Mouse (Mus musculus) cerebellum, adult 2 months (tissue): ENCODE data around the gene Ugt1a8. TPM values are rescaled to one million over a fixed set of nuclear protein-coding genes. Genes with fewer than 3 reads are reported as not detected.
"Not testable (repeated sequence)": the region's sequence is repeated elsewhere in the genome, so short reads cannot be mapped to it uniquely, and the experiment has no call there.

Experiments
- DNase-seq, 2 experiments: peaks; one replicate each; pipeline ENCODE4 v3.0.0; 2021
- H3K27ac ChIP-seq: fragments of 200-500 bp; 2 replicates; pipeline ENCODE4 v1.5.1; 2012; ENCODE audit warnings: low read length, control low read depth, inconsistent platforms; ENCODE audit not compliant: insufficient read depth
- H3K27me3 ChIP-seq: fragments of 200-500 bp; 2 replicates; pipeline ENCODE4 v1.6.1; 2012; ENCODE audit warnings: inconsistent platforms, mild to moderate bottlenecking, low read length, moderate library complexity; ENCODE audit not compliant: control insufficient read depth, insufficient read depth
- H3K4me1 ChIP-seq: fragments of 200-500 bp; 2 replicates; pipeline ENCODE4 v1.6.1; 2011; ENCODE audit warnings: low read length; ENCODE audit not compliant: control insufficient read depth, insufficient read depth
- H3K4me3 ChIP-seq: fragments of 200-500 bp; replicated peaks from 2 replicates; pipeline ENCODE3; 2011; ENCODE audit warnings: mild to moderate bottlenecking, low read depth, low read length, control low read depth; ENCODE audit not compliant: insufficient read depth
- CTCF ChIP-seq: fragments of 200-500 bp; IDR thresholded peaks from 2 replicates; pipeline ENCODE4 v1.5.1; 2011; ENCODE audit warnings: low read depth, mild to moderate bottlenecking, control low read depth, low read length, moderate library complexity, borderline replicate concordance; ENCODE audit not compliant: insufficient read depth
- POLR2A ChIP-seq: fragments of 200-500 bp; IDR thresholded peaks from 2 replicates; pipeline ENCODE4 v1.6.1; 2011; ENCODE audit warnings: low read length, control low read depth, borderline replicate concordance; ENCODE audit not compliant: insufficient read depth
- WGBS: fragments of 180-500 bp; shearing (Covaris S2); methylation state at CpG from one replicate; pipeline ENCODE4 v1.1.7; 2018; 5-methylcytosine and 5-hydroxymethylcytosine counted together
- polyA plus RNA-seq: library from polyadenylated mRNA; depleted of rRNA; stranded (reverse); fragments of >200 nt; gene quantifications from 2 replicates; pipeline ENCODE4 v1.2.3, GENCODE M21; 2012

Ugt1a8 gene
- polyA plus RNA-seq, 1 experiment, result not detected

DNA sequence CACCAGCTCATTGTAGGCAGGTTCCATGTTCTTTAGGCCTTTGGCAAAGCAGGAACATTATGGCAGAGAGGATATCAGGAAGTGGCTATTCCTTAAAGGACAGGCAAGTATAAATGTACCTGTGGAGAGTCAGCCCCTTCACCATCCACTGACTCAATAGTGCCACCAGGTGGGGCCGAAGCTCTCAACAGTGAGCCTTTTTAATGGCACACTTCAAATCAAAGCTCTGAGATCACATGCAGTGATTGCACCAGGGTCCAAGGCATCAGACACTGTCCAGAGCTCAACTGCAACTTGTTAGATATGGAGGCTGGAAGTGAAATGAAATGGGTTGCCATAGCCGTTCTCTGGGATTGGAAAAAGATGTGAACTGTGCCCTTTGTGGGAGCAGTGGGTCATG is 57.7 kb downstream of the Ugt1a8 start:
- 76% methylated on average over 2 of the region's 2 CpGs for WGBS
- TF ChIP-seq CTCF, result peak; percentile 8; the same call in 1 of the 2 replicates
- not testable (repeated sequence) for H3K4me3 ChIP-seq, DNase-seq, H3K27ac ChIP-seq, H3K4me1 ChIP-seq, H3K27me3 ChIP-seq

DNA sequence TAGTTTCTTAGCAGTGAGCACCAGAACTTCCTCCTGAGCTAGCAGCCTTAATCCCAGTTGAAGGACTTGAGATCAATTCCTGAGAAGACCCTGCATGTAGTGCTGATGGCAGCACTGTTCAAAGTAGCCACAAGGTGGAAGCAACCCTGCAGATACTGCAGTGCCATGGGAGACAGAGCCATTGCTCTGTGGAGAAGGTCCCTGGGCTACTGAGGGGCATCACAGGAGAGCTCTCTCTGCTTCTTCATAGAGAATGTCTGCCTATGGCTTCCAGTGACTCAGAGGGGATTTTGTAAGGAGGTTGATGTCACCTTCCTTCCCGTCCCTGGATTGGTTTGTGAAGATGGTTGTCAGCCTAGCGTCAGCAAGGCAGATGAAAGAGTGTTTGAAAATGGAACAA is 62.5 kb downstream of the Ugt1a8 start:
- H3K27ac ChIP-seq, H3K4me3 ChIP-seq, H3K4me1 ChIP-seq, H3K27me3 ChIP-seq, DNase-seq: not testable (repeated sequence)
- WGBS, result 72% methylated on average over 2 of the region's 2 CpGs
- TF ChIP-seq CTCF, result peak; percentile 18; the same call in 1 of the 2 replicates

DNA sequence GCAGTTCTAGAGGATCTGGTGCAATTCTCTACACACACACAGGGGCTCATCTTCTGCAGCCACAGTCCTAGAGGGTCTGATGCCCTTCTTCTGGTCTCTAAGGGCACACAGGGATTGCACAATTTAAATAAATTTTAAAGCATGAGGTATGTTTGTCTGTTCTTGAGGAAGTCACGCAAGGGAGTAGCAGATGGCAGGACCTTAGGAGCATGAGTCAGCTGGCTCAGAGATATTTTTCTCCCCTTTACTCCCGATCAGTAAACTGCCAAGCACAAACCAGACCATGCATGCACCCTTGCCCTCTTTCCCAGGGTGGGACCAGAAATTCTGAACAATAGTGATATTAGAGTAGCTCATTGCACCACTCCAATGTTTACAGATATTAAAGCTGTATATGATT is 70.8 kb downstream of the Ugt1a8 start:
- no peak for TF ChIP-seq CTCF
- TF ChIP-seq POLR2A, result no peak
- 5% methylated on average over 2 of the region's 2 CpGs for WGBS
- H3K27me3 ChIP-seq, result no peaks in the 10 kb centered on the region
- peak overlapping the region; percentile 51; the same call in 1 of the 2 replicates for H3K27ac ChIP-seq
- H3K4me1 ChIP-seq, result peaks cover 4% of the 10 kb centered on the region; the same call in 1 of the 2 replicates
- H3K4me3 ChIP-seq, result no peak overlapping the region
- peak; percentile 36 to 59 for DNase-seq

DNA sequence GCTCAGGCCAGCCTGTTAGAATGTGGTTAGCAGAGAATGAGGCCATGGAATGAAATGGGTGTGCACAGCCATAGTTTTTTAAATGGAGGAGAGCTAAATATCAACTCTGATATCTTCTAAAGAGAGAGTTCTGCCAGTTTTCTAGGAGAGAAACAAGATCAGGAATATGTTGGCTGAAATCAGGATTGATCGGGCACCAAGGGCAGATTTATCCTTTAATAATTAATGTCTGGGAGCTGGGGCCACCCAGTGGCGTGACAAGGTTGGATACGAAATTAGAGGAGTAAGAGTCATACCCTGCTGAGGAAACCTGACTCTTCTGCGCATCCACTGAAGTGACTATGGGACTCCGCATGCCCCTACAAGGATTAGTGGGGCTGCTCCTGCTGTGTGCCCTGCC is 78.1 kb downstream of the Ugt1a8 start, which contains the start of gene Ugt1a5:
Ugt1a5 (plus strand) TSS at position 302 of the 400 bp plus-strand sequence.
- TF ChIP-seq POLR2A (no peak), CTCF (no peak)
- H3K4me3 ChIP-seq, result no peak within 1 kb of the TSS
- peaks cover 7% of the 10 kb centered on the region; the same call in 1 of the 2 replicates for H3K4me1 ChIP-seq
- no peaks in the 10 kb centered on the region; the same call in 1 of the 2 replicates for H3K27me3 ChIP-seq
- DNase-seq, result no peak
- H3K27ac ChIP-seq, result no peak within 1 kb of the TSS
- WGBS, result 93% methylated on average over 5 of the region's 5 CpGs

DNA sequence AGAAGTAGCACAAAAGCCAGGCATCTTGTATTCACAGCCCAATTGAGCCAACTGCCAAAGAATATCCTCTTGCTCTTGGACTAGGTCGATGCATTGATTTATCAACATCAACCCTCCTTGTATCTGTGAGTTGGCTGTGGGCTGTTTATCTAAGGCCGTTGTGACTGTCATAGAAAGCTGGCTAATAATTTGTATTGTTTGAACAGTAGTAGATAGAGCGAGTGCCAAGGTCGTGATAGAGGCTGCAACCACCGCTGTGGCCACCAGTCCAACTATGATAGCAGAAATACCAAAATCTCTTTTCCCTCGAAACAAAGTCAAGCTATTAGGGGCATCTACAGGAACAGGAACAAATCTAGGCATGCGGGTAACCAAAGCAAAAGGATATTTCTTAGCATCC is 84.6 kb downstream of the Ugt1a8 start:
- H3K4me3 ChIP-seq, H3K4me1 ChIP-seq, H3K27ac ChIP-seq, DNase-seq, H3K27me3 ChIP-seq: not testable (repeated sequence)
- 83% methylated on average over 6 of the region's 7 CpGs for WGBS

DNA sequence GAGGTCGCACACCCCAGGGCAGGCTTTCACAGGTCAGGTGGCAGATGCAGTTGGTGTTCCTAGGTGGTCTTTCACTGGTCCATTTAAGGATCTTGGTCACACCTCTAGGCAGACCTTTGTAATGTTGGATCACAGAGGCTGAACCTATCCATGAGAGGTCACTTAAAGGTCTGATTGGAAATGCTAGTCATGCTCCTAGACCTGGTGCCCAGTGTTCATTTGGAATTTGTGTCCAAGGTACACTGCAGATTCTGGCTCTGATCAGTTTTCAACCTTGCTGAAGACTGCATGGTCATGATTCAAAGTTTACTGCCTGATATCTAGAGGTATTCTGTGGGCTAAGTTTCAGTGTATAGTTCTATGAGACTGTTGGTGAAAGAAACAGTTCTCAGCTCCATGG is 92.0 kb downstream of the Ugt1a8 start:
- no peak overlapping the region for H3K27ac ChIP-seq
- H3K4me1 ChIP-seq, result no peaks in the 10 kb centered on the region
- DNase-seq, result no peak
- no peak overlapping the region for H3K4me3 ChIP-seq
- 94% methylated on average over 1 of the region's 1 CpGs for WGBS
- no peak for TF ChIP-seq POLR2A
- no peaks in the 10 kb centered on the region for H3K27me3 ChIP-seq

DNA sequence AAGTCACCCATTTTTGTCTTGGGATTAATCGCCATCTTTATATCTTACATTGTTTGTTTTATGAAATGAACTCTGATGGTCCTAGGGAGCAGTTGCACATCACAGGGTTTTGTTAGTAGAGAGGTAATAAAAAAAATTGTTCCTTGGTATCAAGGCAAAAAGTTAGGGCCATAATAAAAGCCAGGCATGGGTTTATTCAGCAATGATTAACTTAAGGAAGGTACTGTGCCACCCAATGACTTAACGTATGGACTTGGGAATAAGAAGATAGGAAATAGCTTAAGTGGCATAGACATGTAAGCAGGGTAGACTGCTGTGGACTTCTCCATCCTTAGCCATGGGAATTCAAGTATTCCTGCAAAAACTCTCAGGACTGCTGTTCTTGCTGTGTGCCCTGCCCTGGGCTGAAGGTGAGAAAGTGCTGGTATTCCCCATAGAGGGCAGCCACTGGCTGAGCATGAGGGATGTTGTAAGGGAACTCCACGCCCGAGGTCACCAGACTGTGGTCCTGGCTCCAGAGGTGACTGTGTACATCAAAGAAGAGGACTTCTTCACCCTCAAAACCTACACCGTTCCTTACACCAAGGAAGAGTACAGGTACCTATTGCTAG is 98.8 kb downstream of the Ugt1a8 start:
- H3K4me3 ChIP-seq, result no peak overlapping the region
- no peak overlapping the region for H3K27ac ChIP-seq
- H3K27me3 ChIP-seq, result no peaks in the 10 kb centered on the region
- DNase-seq, result no peak
- H3K4me1 ChIP-seq, result no peaks in the 10 kb centered on the region
- TF ChIP-seq CTCF (no peak), POLR2A (no peak)
- WGBS, result 87% methylated on average over 5 of the region's 5 CpGs

DNA sequence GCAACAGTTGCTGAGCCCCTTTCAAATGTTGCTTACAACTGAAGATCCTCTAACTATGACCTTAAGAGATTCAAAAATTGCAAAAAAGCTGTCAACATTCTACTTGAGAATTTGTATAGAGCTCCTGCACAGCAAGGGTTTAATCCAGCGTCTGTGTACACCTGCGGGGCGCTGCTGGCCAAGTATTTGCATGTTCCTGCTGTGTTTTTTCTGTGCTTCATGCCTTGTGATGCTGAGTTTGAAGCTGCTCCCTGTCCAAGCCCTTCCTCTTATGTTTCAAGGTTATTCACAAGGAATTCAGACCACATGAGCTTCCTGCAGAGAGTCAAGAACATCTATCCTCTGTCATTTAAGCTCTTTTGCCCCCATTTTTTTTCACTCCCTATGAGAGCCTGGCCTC is 104.5 kb downstream of the Ugt1a8 start:
- TF ChIP-seq POLR2A (no peak), CTCF (no peak)
- 53% methylated on average over 3 of the region's 3 CpGs for WGBS

DNA sequence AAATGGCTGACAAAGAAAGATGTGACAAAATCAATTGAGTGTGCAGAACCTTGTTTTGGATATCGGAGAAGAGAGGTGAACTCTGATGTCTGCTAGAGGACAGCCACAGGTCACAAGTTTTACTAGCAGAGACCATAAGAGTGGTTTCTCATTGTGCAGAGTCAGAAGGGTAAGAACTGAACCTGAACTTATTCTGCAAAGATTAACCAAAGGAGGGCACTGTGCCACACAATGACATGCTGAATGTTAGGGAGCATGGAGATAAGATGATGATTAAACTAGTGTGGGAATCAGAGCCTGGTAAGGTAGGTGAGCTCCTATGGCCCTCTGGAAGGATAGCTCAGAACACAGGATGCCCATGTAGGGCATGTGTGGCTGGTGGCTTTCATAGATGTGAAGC is 108.1 kb downstream of the Ugt1a8 start:
- H3K27me3 ChIP-seq, result no peaks in the 10 kb centered on the region
- no peak for DNase-seq
- peaks cover 14% of the 10 kb centered on the region for H3K4me1 ChIP-seq
- 89% methylated on average over 1 of the region's 1 CpGs for WGBS
- no peak overlapping the region for H3K4me3 ChIP-seq
- no peak for TF ChIP-seq POLR2A
- TF ChIP-seq CTCF, result no peak
- H3K27ac ChIP-seq, result no peak overlapping the region

More for the DNA sequence above, 104.5 kb downstream of the Ugt1a8 start:
- H3K27ac ChIP-seq, result no peak overlapping the region
- no peak overlapping the region for H3K4me3 ChIP-seq
- H3K27me3 ChIP-seq, result no peaks in the 10 kb centered on the region
- no peak for DNase-seq
- H3K4me1 ChIP-seq, result no peaks in the 10 kb centered on the region
